Mouse (Mus musculus): ENCODE results near the gene Kcnn3. TPM values are rescaled to one million over a fixed set of nuclear protein-coding genes. Genes with fewer than 3 reads are reported as not detected.

Kcnn3 gene
- 8.5 and 12.1 TPM in 2 replicates for polyA plus RNA-seq (2015; fragmentation: Nextera tagmentation; extraction: Ambion mirVana)

DNA sequence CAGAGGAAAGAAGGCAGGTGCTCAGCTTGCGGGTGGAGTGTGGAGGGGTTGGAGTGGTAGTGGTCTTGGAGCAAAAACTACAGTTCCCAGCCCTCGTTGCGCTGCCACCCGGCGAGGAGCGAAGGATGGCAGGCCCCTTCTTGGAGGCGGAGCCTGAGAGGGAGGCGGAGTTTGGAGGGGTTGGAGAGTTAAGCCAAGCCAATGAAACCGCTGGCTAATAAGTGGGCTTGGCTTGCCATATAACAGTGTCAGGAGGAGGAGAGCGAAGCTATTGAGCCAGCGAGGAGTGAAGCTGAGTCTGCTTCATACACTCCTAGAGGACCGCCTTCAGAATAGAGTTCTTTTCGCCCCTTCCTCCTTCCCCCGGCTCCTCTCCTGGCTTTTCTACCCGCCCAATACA, at the start of gene Kcnn3:
Gene Kcnn3 (plus strand): TSS at position 271 of the 400 bp plus-strand sequence.
- 0 out of 2 replicates have a peak, but pooled peaks cover 4% of the 10 kb centered on the region for H3K27me3 ChIP-seq (replicated peaks)
- WGBS = 2% methylated on average over 15 of the region's 15 CpGs
- peaks cover 7% of the 10 kb centered on the region; the same call in 1 of the 2 replicates for H3K9me3 ChIP-seq (replicated peaks)
- H3K4me3 ChIP-seq (replicated peaks) = peak within 1 kb of the TSS; percentile 50
- peak within 1 kb of the TSS; percentile 96 for H3K4me2 ChIP-seq
- peak; percentile 94 for ATAC-seq (ENCODE audit: low FRiP score)
- peak within 1 kb of the TSS; percentile 58 for H3K9ac ChIP-seq (replicated peaks)
- H3K4me1 ChIP-seq = peaks cover 51% of the 10 kb centered on the region
- H3K27ac ChIP-seq (replicated peaks) = peak within 1 kb of the TSS; percentile 71
- H3K36me3 ChIP-seq = no peaks in the 10 kb centered on the region

DNA sequence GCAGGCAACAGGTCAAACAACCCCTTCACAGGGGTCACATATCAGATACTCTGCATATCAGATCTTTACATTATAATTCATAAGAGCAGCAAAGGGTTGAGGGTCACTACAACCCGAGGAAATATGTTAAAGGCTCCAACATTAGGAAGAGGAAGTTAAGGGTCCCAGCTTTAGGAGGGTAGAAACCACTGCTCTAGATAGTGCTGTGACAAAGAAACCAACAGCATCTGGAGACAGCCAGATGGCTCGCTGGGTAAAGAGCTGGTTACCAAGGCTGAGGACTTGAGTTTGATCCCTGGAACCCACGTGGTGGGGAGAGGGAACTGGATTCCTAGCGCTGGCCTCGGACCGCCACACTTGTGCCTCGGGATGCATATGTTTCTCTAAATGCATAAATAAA, 47.7 kb upstream of the Kcnn3 start:
- Histone ChIP-seq H3K4me1 (no peaks in the 10 kb centered on the region), H3K27ac (replicated peaks) (no peak overlapping the region), H3K9ac (replicated peaks) (no peak overlapping the region), H3K9me3 (replicated peaks) (no peaks in the 10 kb centered on the region), H3K4me2 (no peak overlapping the region), H3K4me3 (replicated peaks) (no peak overlapping the region), H3K36me3 (peaks cover 24% of the 10 kb centered on the region), H3K27me3 (replicated peaks) (no peaks in the 10 kb centered on the region)
- ATAC-seq (ENCODE audit: low FRiP score) = no peak
- WGBS = 80% methylated on average over 7 of the region's 7 CpGs

DNA sequence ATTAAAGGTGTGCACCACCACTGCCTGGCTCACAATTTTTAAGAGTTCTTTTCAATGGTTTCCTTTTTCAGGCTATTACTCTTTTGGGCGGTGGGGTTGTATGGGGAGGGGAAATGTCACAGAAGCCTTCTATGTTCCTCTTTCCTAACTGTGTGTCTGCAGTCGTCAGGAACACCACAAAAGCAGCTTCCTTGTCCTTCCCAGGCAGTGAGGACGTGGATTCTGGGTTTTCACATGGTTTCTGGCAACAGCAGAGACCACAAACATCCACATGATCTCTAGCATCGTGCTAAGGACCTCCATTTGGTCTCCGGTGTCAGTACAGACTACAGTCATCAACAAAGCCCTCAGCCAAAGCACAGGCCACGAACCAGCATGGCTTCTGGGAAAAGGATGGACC, 46.1 kb upstream of the Kcnn3 start:
- no peaks in the 10 kb centered on the region for H3K27me3 ChIP-seq (replicated peaks)
- H3K4me3 ChIP-seq (replicated peaks) = no peak overlapping the region
- H3K4me1 ChIP-seq = no peaks in the 10 kb centered on the region
- peaks cover 9% of the 10 kb centered on the region for H3K36me3 ChIP-seq
- no peak for ATAC-seq (ENCODE audit: low FRiP score)
- 80% methylated on average over 6 of the region's 6 CpGs for WGBS
- no peak overlapping the region for H3K9ac ChIP-seq (replicated peaks)
- H3K27ac ChIP-seq (replicated peaks) = no peak overlapping the region
- H3K4me2 ChIP-seq = no peak overlapping the region
- no peaks in the 10 kb centered on the region for H3K9me3 ChIP-seq (replicated peaks)

DNA sequence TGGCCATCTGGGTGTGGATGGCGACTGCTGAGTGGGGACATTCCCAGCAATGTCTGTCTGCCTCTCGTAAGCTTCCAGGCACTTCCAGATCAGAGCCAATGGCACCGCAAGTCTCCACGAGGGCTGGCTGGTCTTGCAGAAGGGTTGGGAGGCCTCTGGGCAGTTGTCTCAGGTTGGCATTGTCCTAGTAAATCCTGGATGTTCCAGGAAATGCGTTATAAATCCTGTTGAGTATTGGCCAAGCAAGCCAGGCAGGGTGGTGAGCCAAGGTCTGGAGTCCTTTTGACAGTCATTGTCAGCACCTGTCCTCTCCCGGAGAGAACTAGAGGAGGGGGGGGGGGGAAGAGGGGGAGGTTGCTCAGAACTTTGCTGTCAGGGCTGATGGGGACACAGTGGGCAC, 40.9 kb upstream of the Kcnn3 start:
- Histone ChIP-seq H3K27me3 (replicated peaks) (no peaks in the 10 kb centered on the region), H3K4me3 (replicated peaks) (no peak overlapping the region), H3K4me2 (no peak overlapping the region), H3K27ac (replicated peaks) (no peak overlapping the region), H3K9ac (replicated peaks) (no peak overlapping the region), H3K4me1 (no peaks in the 10 kb centered on the region), H3K9me3 (replicated peaks) (no peaks in the 10 kb centered on the region), H3K36me3 (no peaks in the 10 kb centered on the region)
- 77% methylated on average over 6 of the region's 6 CpGs for WGBS
- ATAC-seq (ENCODE audit: low FRiP score) = no peak

DNA sequence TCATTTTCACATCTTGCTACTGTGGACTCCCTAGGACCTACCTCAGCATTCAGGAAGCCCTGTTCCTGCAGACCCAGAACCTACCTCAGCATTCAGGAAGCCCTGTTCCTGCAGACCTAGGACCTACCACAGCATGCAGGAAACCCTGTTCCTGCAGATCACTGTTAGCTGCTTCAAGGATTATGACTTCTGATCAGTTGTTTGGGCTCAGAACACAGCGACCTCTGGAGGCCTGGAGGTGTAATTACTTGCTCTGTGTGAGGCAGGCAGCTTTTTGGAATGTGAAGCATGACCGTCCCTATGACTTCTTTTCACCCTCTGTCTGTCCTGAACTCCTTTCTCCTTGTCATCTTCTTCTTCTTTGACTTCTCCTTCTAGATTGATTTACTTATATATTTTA, 38.5 kb upstream of the Kcnn3 start:
- Histone ChIP-seq H3K27ac (replicated peaks) (no peak overlapping the region), H3K36me3 (no peaks in the 10 kb centered on the region), H3K9me3 (replicated peaks) (no peaks in the 10 kb centered on the region), H3K4me1 (no peaks in the 10 kb centered on the region), H3K4me2 (no peak overlapping the region), H3K4me3 (replicated peaks) (no peak overlapping the region), H3K9ac (replicated peaks) (no peak overlapping the region), H3K27me3 (replicated peaks) (peaks cover 5% of the 10 kb centered on the region; the same call in 1 of the 2 replicates)
- no peak for ATAC-seq (ENCODE audit: low FRiP score)
- 45% methylated on average over 2 of the region's 2 CpGs for WGBS

DNA sequence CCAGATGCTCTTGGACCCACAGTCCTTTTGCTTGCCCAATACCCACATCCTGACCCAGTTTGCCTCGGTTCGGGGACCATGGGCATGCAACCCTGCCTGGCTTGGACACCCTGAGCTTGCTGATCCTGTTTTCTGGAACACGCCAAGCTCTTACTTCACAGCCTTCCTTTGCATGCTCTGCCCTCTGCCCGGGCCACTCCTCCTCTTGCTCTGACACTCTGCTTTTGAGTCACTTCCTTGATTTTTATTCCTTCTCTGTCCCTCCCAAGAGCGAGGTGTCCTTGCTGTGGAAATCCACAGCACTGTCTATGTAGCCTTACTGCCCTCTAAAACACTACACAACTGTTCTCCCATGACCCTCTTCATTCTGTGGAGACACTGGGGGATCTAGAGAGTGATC, 37.7 kb upstream of the Kcnn3 start:
- 91% methylated on average over 5 of the region's 5 CpGs for WGBS
- peaks cover 5% of the 10 kb centered on the region; the same call in 1 of the 2 replicates for H3K27me3 ChIP-seq (replicated peaks)
- H3K4me3 ChIP-seq (replicated peaks) = no peak overlapping the region
- H3K4me2 ChIP-seq = no peak overlapping the region
- no peak overlapping the region for H3K9ac ChIP-seq (replicated peaks)
- no peak for ATAC-seq (ENCODE audit: low FRiP score)
- H3K9me3 ChIP-seq (replicated peaks) = no peaks in the 10 kb centered on the region
- H3K36me3 ChIP-seq = no peaks in the 10 kb centered on the region
- no peak overlapping the region for H3K27ac ChIP-seq (replicated peaks)
- H3K4me1 ChIP-seq = no peaks in the 10 kb centered on the region

DNA sequence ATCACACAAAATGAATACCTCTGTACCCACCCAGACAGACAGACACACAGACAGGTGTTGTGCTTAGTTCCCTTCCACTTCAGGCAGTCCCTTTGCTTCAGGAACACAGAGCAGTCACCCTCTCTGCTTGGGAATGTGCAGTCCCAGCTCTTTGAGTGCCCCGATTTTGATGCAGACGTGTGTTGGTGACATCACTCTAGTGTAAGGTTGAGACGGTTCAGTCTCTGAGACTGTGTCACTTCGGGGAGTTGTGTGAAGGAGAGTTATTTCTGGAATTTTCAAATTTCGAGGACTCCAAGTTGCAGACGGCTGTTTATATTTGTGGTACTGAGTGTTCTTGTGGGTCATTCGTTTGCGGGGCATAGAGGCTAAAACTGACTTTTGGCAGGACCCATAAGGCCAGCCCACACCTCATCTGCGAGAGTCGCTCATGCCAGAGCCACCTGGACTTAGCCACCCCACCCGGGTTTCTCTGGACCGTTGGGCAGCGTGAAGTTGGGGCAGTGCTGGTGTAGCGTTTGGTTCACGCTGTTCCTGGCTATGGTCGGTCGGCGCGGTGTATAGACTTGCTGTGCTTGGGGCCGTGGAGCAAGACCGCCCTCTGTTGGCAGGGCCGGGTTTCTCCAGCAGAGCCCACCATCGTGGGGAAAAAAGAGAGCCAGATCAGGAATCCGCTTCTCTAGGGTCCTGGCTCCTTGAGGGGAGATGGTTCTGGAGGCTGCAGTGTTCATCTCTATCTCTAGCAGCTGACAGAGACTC, 35.0 kb upstream of the Kcnn3 start:
- ATAC-seq (ENCODE audit: low FRiP score) = no peak; the same call in 1 of the 2 replicates
- H3K4me2 ChIP-seq = peak overlapping the region; percentile 22; the same call in 1 of the 2 replicates
- H3K9me3 ChIP-seq (replicated peaks) = no peaks in the 10 kb centered on the region
- no peak overlapping the region for H3K9ac ChIP-seq (replicated peaks)
- no peak overlapping the region for H3K27ac ChIP-seq (replicated peaks)
- H3K27me3 ChIP-seq (replicated peaks) = peaks cover 5% of the 10 kb centered on the region; the same call in 1 of the 2 replicates
- H3K4me3 ChIP-seq (replicated peaks) = no peak overlapping the region
- H3K4me1 ChIP-seq = no peaks in the 10 kb centered on the region
- whole genome bisulfite sequencing = 23% methylated on average over 24 of the region's 24 CpGs
- H3K36me3 ChIP-seq = no peaks in the 10 kb centered on the region

DNA sequence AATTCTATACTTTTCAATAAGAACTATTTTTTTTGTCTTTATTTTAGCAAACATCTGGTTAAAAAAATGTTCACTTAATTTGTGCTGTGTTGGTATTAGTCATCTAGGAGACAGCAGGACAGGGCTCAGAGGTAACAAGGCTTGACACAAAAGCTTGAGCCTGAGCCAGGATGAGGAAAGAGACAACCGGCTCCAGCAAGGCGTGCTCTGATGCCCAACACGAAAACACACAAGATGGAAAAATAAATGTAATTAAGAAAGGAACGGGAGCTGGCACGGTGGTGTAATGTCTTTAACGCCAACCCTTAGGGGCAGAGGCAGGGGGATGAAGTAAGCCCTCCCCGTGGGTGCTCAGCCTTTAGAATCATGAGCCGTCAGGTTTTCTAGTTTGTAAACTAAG, 33.9 kb upstream of the Kcnn3 start:
- Histone ChIP-seq H3K4me1 (no peaks in the 10 kb centered on the region), H3K4me2 (no peak overlapping the region), H3K27me3 (replicated peaks) (peaks cover 5% of the 10 kb centered on the region; the same call in 1 of the 2 replicates), H3K27ac (replicated peaks) (no peak overlapping the region), H3K4me3 (replicated peaks) (no peak overlapping the region), H3K9ac (replicated peaks) (no peak overlapping the region), H3K36me3 (no peaks in the 10 kb centered on the region), H3K9me3 (replicated peaks) (no peaks in the 10 kb centered on the region)
- ATAC-seq (ENCODE audit: low FRiP score) = no peak
- 76% methylated on average over 8 of the region's 8 CpGs for WGBS

DNA sequence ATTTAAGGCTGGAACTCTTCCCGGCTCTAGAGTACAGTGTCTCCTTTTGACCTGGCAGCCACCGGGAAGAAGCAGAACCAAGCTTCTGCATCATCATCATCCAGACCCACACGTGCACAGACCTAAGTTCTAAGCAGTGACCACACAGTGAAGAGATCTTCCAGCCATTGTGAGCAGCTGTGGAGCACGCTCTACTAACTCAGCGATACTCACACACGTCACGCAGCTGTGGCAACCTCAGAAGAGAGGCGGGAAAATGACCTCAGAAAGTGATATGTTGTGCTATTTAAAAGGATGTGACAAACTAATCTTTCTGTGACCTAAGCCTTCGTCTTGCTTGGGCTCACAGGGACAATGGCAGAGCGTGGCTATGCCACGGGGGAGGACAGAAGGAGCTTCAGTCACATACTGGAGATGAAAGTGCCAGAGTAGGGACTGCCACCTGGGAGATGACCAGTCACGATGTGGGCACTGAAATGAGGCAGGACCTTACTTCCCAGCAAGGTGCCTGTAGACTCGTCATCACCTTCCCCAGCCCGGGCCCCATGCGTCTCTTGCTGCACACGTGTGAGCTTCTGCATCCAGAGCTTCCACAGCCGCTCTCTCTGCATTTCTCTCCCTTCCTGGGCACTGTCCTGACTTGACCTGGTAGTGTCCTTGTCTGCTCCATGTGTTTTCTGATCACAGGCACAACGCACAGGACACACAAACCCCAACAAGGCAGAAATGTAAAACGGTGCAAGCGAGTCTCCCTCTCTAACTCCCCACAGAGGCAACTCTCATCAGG, 32.9 kb upstream of the Kcnn3 start:
- Histone ChIP-seq H3K4me2 (no peak overlapping the region), H3K27ac (replicated peaks) (no peak overlapping the region), H3K4me1 (no peaks in the 10 kb centered on the region), H3K9ac (replicated peaks) (no peak overlapping the region), H3K27me3 (replicated peaks) (peaks cover 5% of the 10 kb centered on the region; the same call in 1 of the 2 replicates), H3K9me3 (replicated peaks) (no peaks in the 10 kb centered on the region), H3K36me3 (no peaks in the 10 kb centered on the region), H3K4me3 (replicated peaks) (no peak overlapping the region)
- 73% methylated on average over 20 of the region's 20 CpGs for WGBS
- no peak for ATAC-seq (ENCODE audit: low FRiP score)

DNA sequence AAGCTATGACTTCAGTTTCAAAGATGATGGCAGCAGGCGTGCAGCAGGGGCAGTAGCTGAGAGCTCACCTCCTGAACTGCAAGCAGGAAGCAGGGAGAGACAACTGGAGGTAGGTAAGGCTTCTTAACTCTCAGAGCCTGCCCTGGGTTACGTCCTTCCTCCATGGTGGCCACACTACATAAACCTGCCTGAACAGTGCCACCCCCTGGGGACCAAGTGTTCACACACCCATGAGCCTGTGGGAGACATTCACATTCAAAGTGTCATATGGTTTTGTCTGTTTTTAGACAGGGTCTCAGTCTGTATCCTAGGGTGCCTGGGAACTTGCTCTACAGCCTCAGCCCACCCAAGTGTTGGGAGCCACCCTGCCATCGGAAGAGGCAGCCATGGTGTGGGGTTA, 29.2 kb upstream of the Kcnn3 start:
- 90% methylated on average over 3 of the region's 3 CpGs for WGBS
- Histone ChIP-seq H3K36me3 (no peaks in the 10 kb centered on the region), H3K4me1 (peaks cover 12% of the 10 kb centered on the region; the same call in 1 of the 2 replicates), H3K9me3 (replicated peaks) (no peaks in the 10 kb centered on the region), H3K4me3 (replicated peaks) (no peak overlapping the region), H3K4me2 (no peak overlapping the region), H3K27me3 (replicated peaks) (no peaks in the 10 kb centered on the region), H3K27ac (replicated peaks) (no peak overlapping the region), H3K9ac (replicated peaks) (no peak overlapping the region)
- ATAC-seq (ENCODE audit: low FRiP score) = no peak

DNA sequence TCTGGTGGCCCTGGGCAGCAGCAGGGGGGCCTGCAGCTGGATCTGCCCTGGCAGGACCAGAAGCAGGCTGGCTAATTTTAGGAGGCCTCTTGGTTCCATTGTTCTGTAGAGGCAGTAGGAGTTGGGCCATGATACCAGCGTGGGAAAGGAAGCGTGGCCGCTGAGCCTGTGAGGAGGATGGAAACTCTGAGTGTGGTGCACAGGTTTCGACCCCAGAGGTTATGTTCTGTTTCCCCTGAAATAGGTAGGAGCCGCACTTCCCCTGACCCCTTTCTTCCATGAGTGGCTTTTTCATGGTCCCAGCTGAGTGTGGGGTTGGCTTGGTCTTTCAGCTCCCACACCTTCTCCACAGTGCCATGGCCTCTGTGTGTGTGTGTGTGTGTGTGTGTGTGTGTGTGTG, 28.4 kb upstream of the Kcnn3 start:
- no peaks in the 10 kb centered on the region for H3K36me3 ChIP-seq
- 84% methylated on average over 5 of the region's 5 CpGs for WGBS
- no peak overlapping the region for H3K9ac ChIP-seq (replicated peaks)
- no peaks in the 10 kb centered on the region for H3K27me3 ChIP-seq (replicated peaks)
- H3K4me3 ChIP-seq (replicated peaks) = no peak overlapping the region
- no peaks in the 10 kb centered on the region for H3K9me3 ChIP-seq (replicated peaks)
- peaks cover 12% of the 10 kb centered on the region; the same call in 1 of the 2 replicates for H3K4me1 ChIP-seq
- no peak overlapping the region for H3K4me2 ChIP-seq
- no peak for ATAC-seq (ENCODE audit: low FRiP score)
- H3K27ac ChIP-seq (replicated peaks) = no peak overlapping the region
